Mouse (Mus musculus): ENCODE measurements around the gene Notch2. TPM values are rescaled to one million over a fixed set of nuclear protein-coding genes. Genes with fewer than 3 reads are reported as not detected.

Gene Notch2
- polyA plus RNA-seq, 1 experiment from 2014 or later: 33.4 TPM

GRCm38 (mm10) chr3:98039223-98039622, 25.9 kb downstream of the Notch2 start:
- Histone ChIP-seq H3K9ac (ENCODE audit: low read length) (no peak overlapping the region), H3K9me3 (ENCODE audit: control insufficient read depth, low read length) (no peaks in the 10 kb centered on the region), H3K4me3 (ENCODE audit: low read depth, low read length) (no peak overlapping the region), H3K27ac (replicated peaks; ENCODE audit: low read depth, low read length) (no peak overlapping the region), H3K4me2 (ENCODE audit: low read depth, severe bottlenecking) (no peak overlapping the region), H3K27me3 (ENCODE audit: control insufficient read depth, insufficient read depth, low read length) (no peaks in the 10 kb centered on the region), H3K4me1 (ENCODE audit: control insufficient read depth, insufficient read depth, low read length) (peaks cover 54% of the 10 kb centered on the region), H3K36me3 (ENCODE audit: control insufficient read depth, insufficient read depth, low read length) (no peaks in the 10 kb centered on the region)
- WGBS: 36% methylated on average over 4 of the region's 5 CpGs
- ATAC-seq (ENCODE audit: insufficient number of reproducible peaks, low FRiP score, low TSS enrichment, low read depth): no peak
- DNase-seq (ENCODE audit: low spot score): no peak

- ATAC-seq (ENCODE audit: insufficient number of reproducible peaks, low FRiP score, low TSS enrichment, low read depth) (no peak), DNase-seq (ENCODE audit: low spot score) (no peak)
- Histone ChIP-seq H3K4me3 (ENCODE audit: low read depth, low read length) (no peak overlapping the region), H3K4me1 (ENCODE audit: control insufficient read depth, insufficient read depth, low read length) (peaks cover 56% of the 10 kb centered on the region), H3K36me3 (ENCODE audit: control insufficient read depth, insufficient read depth, low read length) (no peaks in the 10 kb centered on the region), H3K27me3 (ENCODE audit: control insufficient read depth, insufficient read depth, low read length) (no peaks in the 10 kb centered on the region), H3K9ac (ENCODE audit: low read length) (no peak overlapping the region), H3K27ac (replicated peaks; ENCODE audit: low read depth, low read length) (no peak overlapping the region), H3K9me3 (ENCODE audit: control insufficient read depth, low read length) (no peaks in the 10 kb centered on the region), H3K4me2 (ENCODE audit: low read depth, severe bottlenecking) (no peak overlapping the region)
- 77% methylated on average over 16 of the region's 16 CpGs for WGBS
These were observed 26.5 kb downstream of the Notch2 start for GRCm38 (mm10) chr3:98039666-98040456.

- Histone ChIP-seq H3K4me3 (ENCODE audit: low read depth, low read length) (no peak overlapping the region), H3K4me2 (ENCODE audit: low read depth, severe bottlenecking) (no peak overlapping the region), H3K9me3 (ENCODE audit: control insufficient read depth, low read length) (no peaks in the 10 kb centered on the region), H3K9ac (ENCODE audit: low read length) (no peak overlapping the region), H3K27me3 (ENCODE audit: control insufficient read depth, insufficient read depth, low read length) (no peaks in the 10 kb centered on the region), H3K36me3 (ENCODE audit: control insufficient read depth, insufficient read depth, low read length) (no peaks in the 10 kb centered on the region), H3K27ac (replicated peaks; ENCODE audit: low read depth, low read length) (no peak overlapping the region), H3K4me1 (ENCODE audit: control insufficient read depth, insufficient read depth, low read length) (peaks cover 54% of the 10 kb centered on the region)
- DNase-seq (ENCODE audit: low spot score) (no peak), ATAC-seq (ENCODE audit: insufficient number of reproducible peaks, low FRiP score, low TSS enrichment, low read depth) (no peak)
- 93% methylated on average over 6 of the region's 6 CpGs for WGBS
These were observed 27.5 kb downstream of the Notch2 start for GRCm38 (mm10) chr3:98040836-98041235.

GRCm38 (mm10) chr3:98042301-98042700, 29.0 kb downstream of the Notch2 start:
- Histone ChIP-seq H3K4me3 (ENCODE audit: low read depth, low read length) (no peak overlapping the region), H3K9ac (ENCODE audit: low read length) (no peak overlapping the region), H3K27ac (replicated peaks; ENCODE audit: low read depth, low read length) (0 out of 2 replicates have a peak overlapping the region, but pooled peaks have one; percentile 14), H3K4me1 (ENCODE audit: control insufficient read depth, insufficient read depth, low read length) (peaks cover 57% of the 10 kb centered on the region), H3K4me2 (ENCODE audit: low read depth, severe bottlenecking) (no peak overlapping the region), H3K9me3 (ENCODE audit: control insufficient read depth, low read length) (no peaks in the 10 kb centered on the region), H3K36me3 (ENCODE audit: control insufficient read depth, insufficient read depth, low read length) (no peaks in the 10 kb centered on the region), H3K27me3 (ENCODE audit: control insufficient read depth, insufficient read depth, low read length) (no peaks in the 10 kb centered on the region)
- no peak for DNase-seq (ENCODE audit: low spot score)
- ATAC-seq (ENCODE audit: insufficient number of reproducible peaks, low FRiP score, low TSS enrichment, low read depth): no peak
- WGBS: 61% methylated on average over 6 of the region's 6 CpGs

- Histone ChIP-seq H3K9me3 (ENCODE audit: control insufficient read depth, low read length) (no peaks in the 10 kb centered on the region), H3K27me3 (ENCODE audit: control insufficient read depth, insufficient read depth, low read length) (no peaks in the 10 kb centered on the region), H3K4me1 (ENCODE audit: control insufficient read depth, insufficient read depth, low read length) (peaks cover 56% of the 10 kb centered on the region), H3K27ac (replicated peaks; ENCODE audit: low read depth, low read length) (peak overlapping the region; percentile 60), H3K4me3 (ENCODE audit: low read depth, low read length) (no peak overlapping the region), H3K9ac (ENCODE audit: low read length) (0 out of 2 replicates have a peak overlapping the region, but pooled peaks have one; percentile 12), H3K4me2 (ENCODE audit: low read depth, severe bottlenecking) (no peak overlapping the region), H3K36me3 (ENCODE audit: control insufficient read depth, insufficient read depth, low read length) (no peaks in the 10 kb centered on the region)
- WGBS: 13% methylated on average over 9 of the region's 9 CpGs
- ATAC-seq (ENCODE audit: insufficient number of reproducible peaks, low FRiP score, low TSS enrichment, low read depth): no peak
- DNase-seq (ENCODE audit: low spot score): no peak
These were observed 29.7 kb downstream of the Notch2 start for GRCm38 (mm10) chr3:98042955-98043456.

- no peak overlapping the region for H3K4me3 ChIP-seq (ENCODE audit: low read depth, low read length)
These were observed 30.3 kb downstream of the Notch2 start for GRCm38 (mm10) chr3:98043669-98044068.

GRCm38 (mm10) chr3:98044768-98045368, 31.5 kb downstream of the Notch2 start:
- no peaks in the 10 kb centered on the region for H3K36me3 ChIP-seq (ENCODE audit: control insufficient read depth, insufficient read depth, low read length)
- H3K27ac ChIP-seq (replicated peaks; ENCODE audit: low read depth, low read length): no peak overlapping the region
- peaks cover 44% of the 10 kb centered on the region for H3K4me1 ChIP-seq (ENCODE audit: control insufficient read depth, insufficient read depth, low read length)
- H3K4me2 ChIP-seq (ENCODE audit: low read depth, severe bottlenecking): no peak overlapping the region
- ATAC-seq (ENCODE audit: insufficient number of reproducible peaks, low FRiP score, low TSS enrichment, low read depth) (no peak), DNase-seq (ENCODE audit: low spot score) (no peak)
- H3K27me3 ChIP-seq (ENCODE audit: control insufficient read depth, insufficient read depth, low read length): no peaks in the 10 kb centered on the region
- H3K9me3 ChIP-seq (ENCODE audit: control insufficient read depth, low read length): no peaks in the 10 kb centered on the region
- 80% methylated on average over 4 of the region's 4 CpGs for WGBS
- H3K9ac ChIP-seq (ENCODE audit: low read length): no peak overlapping the region
- no peak overlapping the region for H3K4me3 ChIP-seq (ENCODE audit: low read depth, low read length)

More at GRCm38 (mm10) chr3:98043669-98044068, 30.3 kb downstream of the Notch2 start:
- WGBS: 52% methylated on average over 4 of the region's 4 CpGs
- peak overlapping the region; percentile 60; the same call in 1 of the 2 replicates for H3K27ac ChIP-seq (replicated peaks; ENCODE audit: low read depth, low read length)
- ATAC-seq (ENCODE audit: insufficient number of reproducible peaks, low FRiP score, low TSS enrichment, low read depth) (no peak), DNase-seq (ENCODE audit: low spot score) (no peak)
- peaks cover 52% of the 10 kb centered on the region for H3K4me1 ChIP-seq (ENCODE audit: control insufficient read depth, insufficient read depth, low read length)
- H3K9ac ChIP-seq (ENCODE audit: low read length): no peak overlapping the region
- H3K36me3 ChIP-seq (ENCODE audit: control insufficient read depth, insufficient read depth, low read length): no peaks in the 10 kb centered on the region
- no peaks in the 10 kb centered on the region for H3K27me3 ChIP-seq (ENCODE audit: control insufficient read depth, insufficient read depth, low read length)
- no peaks in the 10 kb centered on the region for H3K9me3 ChIP-seq (ENCODE audit: control insufficient read depth, low read length)
- H3K4me2 ChIP-seq (ENCODE audit: low read depth, severe bottlenecking): no peak overlapping the region

- H3K27me3 ChIP-seq (ENCODE audit: control insufficient read depth, insufficient read depth, low read length): no peaks in the 10 kb centered on the region
- H3K9ac ChIP-seq (ENCODE audit: low read length): no peak overlapping the region
- no peak overlapping the region for H3K4me2 ChIP-seq (ENCODE audit: low read depth, severe bottlenecking)
- DNase-seq (ENCODE audit: low spot score): no peak
- H3K9me3 ChIP-seq (ENCODE audit: control insufficient read depth, low read length): no peaks in the 10 kb centered on the region
- no peaks in the 10 kb centered on the region for H3K36me3 ChIP-seq (ENCODE audit: control insufficient read depth, insufficient read depth, low read length)
- no peak overlapping the region for H3K27ac ChIP-seq (replicated peaks; ENCODE audit: low read depth, low read length)
- H3K4me1 ChIP-seq (ENCODE audit: control insufficient read depth, insufficient read depth, low read length): peaks cover 43% of the 10 kb centered on the region
- WGBS: 60% methylated on average over 8 of the region's 8 CpGs
- no peak for ATAC-seq (ENCODE audit: insufficient number of reproducible peaks, low FRiP score, low TSS enrichment, low read depth)
- no peak overlapping the region for H3K4me3 ChIP-seq (ENCODE audit: low read depth, low read length)
These were observed 32.3 kb downstream of the Notch2 start for GRCm38 (mm10) chr3:98045465-98046148.
